Mouse (Mus musculus) hindbrain, postnatal 0 days (tissue): ENCODE data around the gene C8b. TPM values are rescaled to one million over a fixed set of nuclear protein-coding genes. Genes with fewer than 3 reads are reported as not detected.

Experiments used
- ATAC-seq: fragments of 200-750 bp; cut with Nextera tagmentation; 2 replicates; pipeline ENCODE4 v1.8.0; 2017; ENCODE audit warnings: mild to moderate bottlenecking, moderate TSS enrichment, moderate library complexity
- DNase-seq: peaks from one replicate; pipeline ENCODE4 v3.0.0-alpha.2; 2015; ENCODE audit warnings: low spot score
- H3K27ac ChIP-seq: fragments of 300-500 bp; sonication (generic); 2 replicates; pipeline ENCODE4 v1.5.1; 2014; ENCODE audit warnings: mild to moderate bottlenecking
- H3K27me3 ChIP-seq: fragments of 300-500 bp; sonication (generic); 2 replicates; pipeline ENCODE4 v1.6.1; 2014; ENCODE audit warnings: low read length, mixed read lengths; ENCODE audit not compliant: insufficient read depth
- H3K36me3 ChIP-seq: fragments of 300-500 bp; sonication (generic); 2 replicates; pipeline ENCODE4 v1.6.1; 2014; ENCODE audit warnings: low read length, mixed read lengths; ENCODE audit not compliant: insufficient read depth
- H3K4me1 ChIP-seq: fragments of 300-500 bp; sonication (generic); 2 replicates; pipeline ENCODE4 v1.6.1; 2014; ENCODE audit warnings: antibody characterized with exemption, low read length, mixed read lengths; ENCODE audit not compliant: insufficient read depth
- H3K4me2 ChIP-seq: fragments of 300-500 bp; sonication (generic); 2 replicates; pipeline ENCODE4 v1.6.1; 2014; ENCODE audit warnings: low read depth, mild to moderate bottlenecking, low read length, moderate library complexity, mixed read lengths
- H3K4me3 ChIP-seq: fragments of 300-500 bp; sonication (generic); 2 replicates; pipeline ENCODE4 v1.5.1; 2014; ENCODE audit warnings: low read length
- H3K9ac ChIP-seq: fragments of 300-500 bp; sonication (generic); replicated peaks from 2 replicates; pipeline ENCODE4 v1.6.1; 2014; ENCODE audit warnings: mild to moderate bottlenecking, low read length, moderate library complexity, mixed read lengths
- H3K9me3 ChIP-seq: fragments of 300-500 bp; sonication (generic); 2 replicates; pipeline ENCODE4 v1.6.1; 2016; ENCODE audit warnings: low read length, mixed read lengths
- CTCF ChIP-seq: IDR thresholded peaks from 2 replicates; pipeline ENCODE4 v1.5.1; 2016; ENCODE audit warnings: antibody characterized with exemption, control low read depth, low read depth
- WGBS: fragments of 180-500 bp; shearing (Covaris S2); extraction: QIAGEN DNeasy Blood & Tissue Kit; methylation state at CpG from one replicate; pipeline ENCODE4 v1.1.7; 2014; 5-methylcytosine and 5-hydroxymethylcytosine counted together
- polyA plus RNA-seq: library from polyadenylated mRNA; unstranded; fragments of >200 nt; fragmentation: Nextera tagmentation; extraction: Ambion mirVana; gene quantifications from 2 replicates; pipeline ENCODE4 v1.2.1, GENCODE M21; 2015
- total RNA-seq: library from RNA; depleted of rRNA; stranded (reverse); fragments of >200 nt; gene quantifications from 2 replicates; pipeline ENCODE4 v1.2.3, GENCODE M21; 2014; rRNA removed

The C8b gene
- total and polyA plus RNA-seq, 2 experiments from 2014 or later, result 0.08 to 0.26 TPM

- Histone ChIP-seq H3K4me2 (no peak overlapping the region), H3K9ac (no peak overlapping the region), H3K4me3 (no peak overlapping the region), H3K36me3 (no peaks in the 10 kb centered on the region), H3K4me1 (no peaks in the 10 kb centered on the region), H3K27me3 (no peaks in the 10 kb centered on the region), H3K27ac (no peak overlapping the region), H3K9me3 (no peaks in the 10 kb centered on the region)
- no peak for TF ChIP-seq CTCF
- DNase-seq (no peak), ATAC-seq (no peak)
- WGBS, result 49% methylated on average over 4 of the region's 4 CpGs
These were observed 77.4 kb downstream of the C8b start for GRCm38 (mm10) chr4:104843546-104843945.

Other genes starting within 250 kb of the C8b start
- not detected in 2 replicates for gene Gm17662, start 91.0 kb downstream of the C8b start, total RNA-seq
- not detected in 2 replicates for gene Gm17662, start 91.0 kb downstream of the C8b start, polyA plus RNA-seq
- gene C8a, start 110.1 kb downstream of the C8b start, total RNA-seq, result not detected in 2 replicates
- 0.04 TPM in 1 of 2 replicates, not detected in the other for gene C8a, start 110.1 kb downstream of the C8b start, polyA plus RNA-seq
- gene Fyb2, start 147.1 kb downstream of the C8b start, total RNA-seq, result 0.05 TPM in 1 of 2 replicates, not detected in the other
- 0.16 and 0.21 TPM in 2 replicates for gene Fyb2, start 147.1 kb downstream of the C8b start, polyA plus RNA-seq